Comparison of ENCODE assay signal across 8 mouse cellular contexts in genomic region chr3:131105940-131106401, GRCm38 (mm10). TPM values are rescaled to one million over a fixed set of nuclear protein-coding genes. Genes with fewer than 3 reads are reported as not detected.
DNase-seq lines count a peak whose midpoint lies in the region; ATAC-seq and TF ChIP-seq lines count a peak whose summit lies in the region.

No protein-coding gene starts in this region.

- H3K9ac ChIP-seq in heart, embryonic 12.5 days = peak overlapping the region; percentile 55
- H3K9ac ChIP-seq in midbrain, embryonic 13.5 days (replicated peaks) = peak overlapping the region; percentile 61

- WGBS in heart, embryonic 12.5 days = 0% methylated on average over 36 of the region's 36 CpGs
- under 1% methylated on average over 36 of the region's 36 CpGs for WGBS in limb, embryonic 10.5 days
- WGBS in midbrain, embryonic 13.5 days = under 1% methylated on average over 36 of the region's 36 CpGs
- WGBS in thymus, adult 2 months = 1% methylated on average over 36 of the region's 36 CpGs

- ATAC-seq in megakaryocyte, adult 5-6 weeks (ENCODE audit: poor library complexity, severe bottlenecking) = no peak
- peak; percentile 49; the same call in 1 of the 2 replicates for ATAC-seq in heart, embryonic 12.5 days (ENCODE audit: insufficient number of reproducible peaks, low FRiP score)
- peak; percentile 68 for ATAC-seq in midbrain, embryonic 13.5 days

- peaks cover 36% of the 10 kb centered on the region for H3K4me1 ChIP-seq in megakaryocyte, embryonic 14.5 days
- H3K4me1 ChIP-seq in bone marrow macrophage, adult 2 months (ENCODE audit: control insufficient read depth, insufficient read depth, low read length) = no peaks in the 10 kb centered on the region
- H3K4me1 ChIP-seq in heart, embryonic 12.5 days (replicated peaks) = peaks cover 29% of the 10 kb centered on the region
- H3K4me1 ChIP-seq in limb, embryonic 10.5 days = peaks cover 69% of the 10 kb centered on the region
- peaks cover 66% of the 10 kb centered on the region for H3K4me1 ChIP-seq in midbrain, embryonic 13.5 days (replicated peaks)
- H3K4me1 ChIP-seq in thymus, adult 2 months (replicated peaks; ENCODE audit: control insufficient read depth, insufficient read depth, low read length) = peaks cover 28% of the 10 kb centered on the region

- DNase-seq in limb, embryonic 10.5 days (ENCODE audit: low spot score) = peak; percentile 89
- peak; percentile 69 for DNase-seq in thymus, adult 2 months
- no peak for DNase-seq in gastrocnemius, postnatal 36 days

- peaks cover 89% of the 10 kb centered on the region for H3K27me3 ChIP-seq in megakaryocyte, embryonic 14.5 days (replicated peaks)
- H3K27me3 ChIP-seq in heart, embryonic 12.5 days (replicated peaks) = peaks cover 35% of the 10 kb centered on the region
- peaks cover 34% of the 10 kb centered on the region for H3K27me3 ChIP-seq in limb, embryonic 10.5 days (ENCODE audit: low read depth, poor library complexity, severe bottlenecking)
- peaks cover 50% of the 10 kb centered on the region for H3K27me3 ChIP-seq in midbrain, embryonic 13.5 days
- peaks cover 3% of the 10 kb centered on the region for H3K27me3 ChIP-seq in thymus, adult 2 months (ENCODE audit: control insufficient read depth, insufficient read depth, low read length)

- no peak overlapping the region for H3K27ac ChIP-seq in bone marrow macrophage, adult 2 months (ENCODE audit: insufficient read depth, low read depth, low read length)
- no peak overlapping the region for H3K27ac ChIP-seq in heart, embryonic 12.5 days (ENCODE audit: poor library complexity, severe bottlenecking)
- H3K27ac ChIP-seq in limb, embryonic 10.5 days = peak overlapping the region; percentile 88
- H3K27ac ChIP-seq in midbrain, embryonic 13.5 days = peak overlapping the region; percentile 84
- no peak overlapping the region for H3K27ac ChIP-seq in thymus, adult 2 months (ENCODE audit: control insufficient read depth, insufficient read depth, low read length)

- H3K9me3 ChIP-seq in megakaryocyte, embryonic 14.5 days = 0 out of 2 replicates have a peak, but pooled peaks cover 2% of the 10 kb centered on the region
- no peaks in the 10 kb centered on the region for H3K9me3 ChIP-seq in heart, embryonic 12.5 days (replicated peaks)
- no peaks in the 10 kb centered on the region for H3K9me3 ChIP-seq in limb, embryonic 10.5 days (replicated peaks)
- H3K9me3 ChIP-seq in midbrain, embryonic 13.5 days = no peaks in the 10 kb centered on the region

- no peak for TF ChIP-seq POLR2A in bone marrow macrophage, adult 2 months (IDR thresholded peaks at IDR 0.05; ENCODE audit: borderline replicate concordance, low read depth, low read length)
- peak; percentile 40; the same call in 1 of the 2 replicates for TF ChIP-seq POLR2A in thymus, adult 2 months (IDR thresholded peaks at IDR 0.05; ENCODE audit: control insufficient read depth, extremely low read depth, insufficient read depth, low read length, poor library complexity)

- H3K36me3 ChIP-seq in megakaryocyte, embryonic 14.5 days (replicated peaks; ENCODE audit: low read length) = no peaks in the 10 kb centered on the region
- H3K36me3 ChIP-seq in heart, embryonic 12.5 days = no peaks in the 10 kb centered on the region
- no peaks in the 10 kb centered on the region for H3K36me3 ChIP-seq in limb, embryonic 10.5 days
- no peaks in the 10 kb centered on the region for H3K36me3 ChIP-seq in midbrain, embryonic 13.5 days
- H3K36me3 ChIP-seq in thymus, adult 2 months (ENCODE audit: control insufficient read depth, insufficient read depth, low read length) = no peaks in the 10 kb centered on the region

- intact Hi-C loops in gastrocnemius, postnatal 36 days (cut with DNase I) = no loop called here

- peak overlapping the region; percentile 88 for H3K4me3 ChIP-seq in megakaryocyte, embryonic 14.5 days (replicated peaks)
- peak overlapping the region; percentile 52 for H3K4me3 ChIP-seq in bone marrow macrophage, adult 2 months (ENCODE audit: insufficient read depth, low read length)
- peak overlapping the region; percentile 49 for H3K4me3 ChIP-seq in heart, embryonic 12.5 days
- peak overlapping the region; percentile 53 for H3K4me3 ChIP-seq in limb, embryonic 10.5 days
- H3K4me3 ChIP-seq in midbrain, embryonic 13.5 days (replicated peaks) = peak overlapping the region; percentile 41
- H3K4me3 ChIP-seq in thymus, adult 2 months (ENCODE audit: control insufficient read depth, insufficient read depth, low read length) = peak overlapping the region; percentile 46

- no peak for TF ChIP-seq CTCF in bone marrow macrophage, adult 2 months (IDR thresholded peaks at IDR 0.05; ENCODE audit: low read depth, low read length)
- peak; percentile 34; the same call in 1 of the 2 replicates for TF ChIP-seq CTCF in thymus, adult 2 months (IDR thresholded peaks at IDR 0.05; ENCODE audit: borderline replicate concordance, control insufficient read depth, extremely low read depth, insufficient read depth, low read length, poor library complexity)

- H3K4me2 ChIP-seq in heart, embryonic 12.5 days = peak overlapping the region; percentile 83
- H3K4me2 ChIP-seq in midbrain, embryonic 13.5 days (replicated peaks) = peak overlapping the region; percentile 65

RNA-seq across cellular contexts. Expression of gene Lef1, which starts 4.3 kb away (rescaled TPM):
- 0.87 TPM in 1 of 2 replicates, not detected in the other for polyA plus RNA-seq in megakaryocyte, embryonic 14.5 days (2012; ENCODE audit: insufficient read depth, low replicate concordance)
- total RNA-seq in megakaryocyte, adult 5-6 weeks (2015) = 1.5 and 1.6 TPM in 2 replicates
- 0.66 and 1.1 TPM in 2 replicates for total RNA-seq in megakaryocyte, adult 5-6 weeks (2017)
- not detected in 2 replicates for polyA plus RNA-seq in bone marrow macrophage, adult 2 months (2012; ENCODE audit: insufficient read depth, insufficient read length, missing spikeins)
- 18.7 and 21.2 TPM in 2 replicates for polyA plus RNA-seq in heart, embryonic 12.5 days (2016; fragmentation: Nextera tagmentation; extraction: Ambion mirVana)
- 60.1 and 76.1 TPM in 2 replicates for polyA plus RNA-seq in limb, embryonic 10.5 days (2016; fragmentation: Nextera tagmentation; extraction: Ambion mirVana)
- 80.3 and 86.0 TPM in 2 replicates for polyA plus RNA-seq in midbrain, embryonic 13.5 days (2015; fragmentation: Nextera tagmentation; extraction: Ambion mirVana)
- 279 and 361 TPM in 2 replicates for polyA plus RNA-seq in thymus, adult 2 months (2012; rRNA removed)
- total RNA-seq in gastrocnemius, postnatal 36 days (2021) = 1 to 10 TPM in 1 of 2 experiments, under 1 TPM in 1; 0.32 to 1.1 TPM

Comparison
In these comparisons a context has a peak if more than half of its experiments do, and no peak if none do; other contexts are left out.
1. H3K27ac ChIP-seq: peak in limb, embryonic 10.5 days (single experiment) and midbrain, embryonic 13.5 days (single experiment); none in bone marrow macrophage, adult 2 months (single experiment), heart, embryonic 12.5 days (single experiment) and thymus, adult 2 months (single experiment).
2. DNase-seq: peak in limb, embryonic 10.5 days (single experiment) and thymus, adult 2 months (single experiment); none in gastrocnemius, postnatal 36 days (0 of 2).
3. RNA of gene Lef1, which starts 4.3 kb away (polyA plus RNA-seq): 279 to 361 TPM in thymus, adult 2 months, 80.3 to 86.0 TPM in midbrain, embryonic 13.5 days, 60.1 to 76.1 TPM in limb, embryonic 10.5 days and 18.7 to 21.2 TPM in heart, embryonic 12.5 days; 0.87 TPM in megakaryocyte, embryonic 14.5 days and not detected in bone marrow macrophage, adult 2 months; every median in the first group is over 10 times any median in the second.
4. Peak in every context shown above with its lines, with median percentiles within 50 percentile points of each other: H3K4me3 ChIP-seq.